Mouse (Mus musculus): ENCODE measurements at regions not wholly inside any gene's neighbourhood (a gene's known extent, or its start where the extent isn't known, plus 50 kb on each side); places are given as distances from the start of the nearest gene placed in this dataset.
"Not testable (repeated sequence)": the region's sequence is repeated elsewhere in the genome, so short reads cannot be mapped to it uniquely, and the experiment has no call there.

DNA sequence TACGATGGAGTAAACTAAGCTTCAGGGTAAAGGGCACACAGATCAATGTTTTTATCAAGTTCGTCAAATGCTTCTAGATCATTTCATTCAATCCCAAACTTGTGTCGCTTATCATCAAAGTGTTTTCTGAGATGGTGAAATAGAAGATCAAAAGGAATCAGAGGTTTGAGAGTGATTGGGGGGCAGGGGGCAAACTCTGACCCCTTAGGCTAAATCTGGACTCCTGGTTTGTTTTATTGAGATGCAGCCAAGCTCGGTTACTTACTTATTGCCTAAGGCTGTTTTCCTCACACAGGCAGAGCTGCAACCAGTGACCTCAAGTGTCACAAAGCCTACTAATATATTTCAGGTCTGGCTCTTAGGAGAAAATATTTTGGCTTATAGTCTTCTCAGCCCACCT lies 94.3 kb downstream of the Dusp6 start:
- Histone ChIP-seq H3K9ac (ENCODE audit: low read depth, poor library complexity, severe bottlenecking) (no peak overlapping the region), H3K4me3 (ENCODE audit: low read depth, low read length) (no peak overlapping the region), H3K9me3 (replicated peaks; ENCODE audit: control insufficient read depth, insufficient read depth, low read length, poor library complexity, severe bottlenecking) (no peaks in the 10 kb centered on the region), H3K4me1 (ENCODE audit: control insufficient read depth, insufficient read depth, low read length) (peaks cover 4% of the 10 kb centered on the region), H3K36me3 (ENCODE audit: control insufficient read depth, insufficient read depth, low read length, poor library complexity, severe bottlenecking) (no peaks in the 10 kb centered on the region), H3K27me3 (ENCODE audit: control insufficient read depth, insufficient read depth, low read length, poor library complexity, severe bottlenecking) (no peaks in the 10 kb centered on the region), H3K27ac (ENCODE audit: insufficient read depth, low read length) (no peak overlapping the region)
- TF ChIP-seq CTCF (IDR thresholded peaks at IDR 0.05; ENCODE audit: low read depth, low read length) (no peak), EP300 (IDR thresholded peaks at IDR 0.05; ENCODE audit: insufficient read depth, low read depth, low read length) (no peak), POLR2A (IDR thresholded peaks at IDR 0.05; ENCODE audit: insufficient read depth, low read length) (no peak)

GRCm38 (mm10) chr10:99358256-99358655 lies 95.2 kb downstream of the Dusp6 start:
- Histone ChIP-seq H3K36me3 (ENCODE audit: control insufficient read depth, insufficient read depth, low read length, poor library complexity, severe bottlenecking) (no peaks in the 10 kb centered on the region), H3K4me3 (ENCODE audit: low read depth, low read length) (no peak overlapping the region), H3K27ac (ENCODE audit: insufficient read depth, low read length) (no peak overlapping the region), H3K4me1 (ENCODE audit: control insufficient read depth, insufficient read depth, low read length) (peaks cover 4% of the 10 kb centered on the region), H3K9me3 (replicated peaks; ENCODE audit: control insufficient read depth, insufficient read depth, low read length, poor library complexity, severe bottlenecking) (no peaks in the 10 kb centered on the region), H3K27me3 (ENCODE audit: control insufficient read depth, insufficient read depth, low read length, poor library complexity, severe bottlenecking) (no peaks in the 10 kb centered on the region), H3K9ac (ENCODE audit: low read depth, poor library complexity, severe bottlenecking) (no peak overlapping the region)
- TF ChIP-seq CTCF (IDR thresholded peaks at IDR 0.05; ENCODE audit: low read depth, low read length) (no peak), EP300 (IDR thresholded peaks at IDR 0.05; ENCODE audit: insufficient read depth, low read depth, low read length) (no peak), POLR2A (IDR thresholded peaks at IDR 0.05; ENCODE audit: insufficient read depth, low read length) (no peak)

DNA sequence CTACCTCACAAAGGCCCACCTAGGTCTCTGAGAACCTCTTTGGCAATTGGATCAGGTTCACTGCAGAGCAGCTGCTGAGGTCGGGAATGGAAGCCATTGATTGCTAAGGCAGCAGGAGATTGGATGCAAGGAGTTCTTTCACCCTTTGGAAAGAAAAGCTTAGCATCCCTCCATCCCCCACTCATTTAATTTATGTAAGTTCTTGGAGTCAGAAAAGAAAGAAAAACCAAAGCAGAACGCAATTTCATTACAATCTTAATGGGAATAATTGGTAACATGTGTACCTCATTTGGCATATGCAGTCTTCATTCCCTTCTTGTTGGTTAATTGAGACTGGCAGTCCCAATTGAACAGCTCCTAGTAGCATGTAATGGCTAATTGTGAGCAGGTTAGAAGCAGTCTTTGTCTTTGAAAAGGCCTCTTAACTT lies 96.4 kb downstream of the Dusp6 start:
- no peaks in the 10 kb centered on the region for H3K36me3 ChIP-seq (ENCODE audit: control insufficient read depth, insufficient read depth, low read length, poor library complexity, severe bottlenecking)
- 0 out of 2 replicates have a peak, but pooled peaks cover 2% of the 10 kb centered on the region for H3K9me3 ChIP-seq (replicated peaks; ENCODE audit: control insufficient read depth, insufficient read depth, low read length, poor library complexity, severe bottlenecking)
- H3K4me3 ChIP-seq (ENCODE audit: low read depth, low read length): no peak overlapping the region
- no peak overlapping the region for H3K27ac ChIP-seq (ENCODE audit: insufficient read depth, low read length)
- TF ChIP-seq EP300 (IDR thresholded peaks at IDR 0.05; ENCODE audit: insufficient read depth, low read depth, low read length): no peak
- TF ChIP-seq CTCF (IDR thresholded peaks at IDR 0.05; ENCODE audit: low read depth, low read length): no peak
- no peak overlapping the region for H3K9ac ChIP-seq (ENCODE audit: low read depth, poor library complexity, severe bottlenecking)
- H3K27me3 ChIP-seq (ENCODE audit: control insufficient read depth, insufficient read depth, low read length, poor library complexity, severe bottlenecking): no peaks in the 10 kb centered on the region
- H3K4me1 ChIP-seq (ENCODE audit: control insufficient read depth, insufficient read depth, low read length): peaks cover 1% of the 10 kb centered on the region

- not testable (repeated sequence) for H3K9me3 ChIP-seq (replicated peaks; ENCODE audit: control insufficient read depth, insufficient read depth, low read length, poor library complexity, severe bottlenecking); H3K27ac ChIP-seq (ENCODE audit: insufficient read depth, low read length); H3K4me3 ChIP-seq (ENCODE audit: low read depth, low read length); H3K27me3 ChIP-seq (ENCODE audit: control insufficient read depth, insufficient read depth, low read length, poor library complexity, severe bottlenecking); H3K9ac ChIP-seq (ENCODE audit: low read depth, poor library complexity, severe bottlenecking); H3K36me3 ChIP-seq (ENCODE audit: control insufficient read depth, insufficient read depth, low read length, poor library complexity, severe bottlenecking); H3K4me1 ChIP-seq (ENCODE audit: control insufficient read depth, insufficient read depth, low read length)
Measured at GRCm38 (mm10) chr10:99360601-99361000, 97.6 kb downstream of the Dusp6 start.

DNA sequence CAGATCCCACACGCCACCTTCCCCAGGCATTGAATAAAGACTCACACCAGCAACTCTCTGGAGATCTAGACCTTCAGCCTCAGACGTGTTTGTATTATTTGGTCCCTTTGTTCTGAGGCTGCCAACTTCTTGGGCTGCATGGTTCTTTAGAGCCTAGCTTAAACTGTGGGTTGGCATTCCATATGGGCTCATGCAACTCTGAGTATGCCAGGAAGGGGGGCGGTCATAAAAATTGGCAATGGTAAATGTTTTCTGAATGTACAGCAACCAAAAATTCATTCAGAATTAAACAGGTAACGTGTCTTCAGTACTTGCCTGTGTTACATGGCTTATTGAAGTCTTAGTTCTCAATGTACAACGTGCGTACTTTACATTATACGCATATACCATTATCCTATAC lies 103.1 kb downstream of the Dusp6 start:
- no peak for TF ChIP-seq CTCF (IDR thresholded peaks at IDR 0.05; ENCODE audit: low read depth, low read length)
- TF ChIP-seq POLR2A (IDR thresholded peaks at IDR 0.05; ENCODE audit: insufficient read depth, low read length): no peak
- no peak for TF ChIP-seq EP300 (IDR thresholded peaks at IDR 0.05; ENCODE audit: insufficient read depth, low read depth, low read length)
- no peaks in the 10 kb centered on the region for H3K4me1 ChIP-seq (ENCODE audit: control insufficient read depth, insufficient read depth, low read length)
- no peaks in the 10 kb centered on the region for H3K36me3 ChIP-seq (ENCODE audit: control insufficient read depth, insufficient read depth, low read length, poor library complexity, severe bottlenecking)
- H3K9me3 ChIP-seq (replicated peaks; ENCODE audit: control insufficient read depth, insufficient read depth, low read length, poor library complexity, severe bottlenecking): peaks cover 6% of the 10 kb centered on the region; the same call in 1 of the 2 replicates
- H3K27me3 ChIP-seq (ENCODE audit: control insufficient read depth, insufficient read depth, low read length, poor library complexity, severe bottlenecking): no peaks in the 10 kb centered on the region
- no peak overlapping the region for H3K9ac ChIP-seq (ENCODE audit: low read depth, poor library complexity, severe bottlenecking)
- no peak overlapping the region for H3K4me3 ChIP-seq (ENCODE audit: low read depth, low read length)
- no peak overlapping the region for H3K27ac ChIP-seq (ENCODE audit: insufficient read depth, low read length)

- Histone ChIP-seq H3K9ac (ENCODE audit: low read depth, poor library complexity, severe bottlenecking) (no peak overlapping the region), H3K27me3 (ENCODE audit: control insufficient read depth, insufficient read depth, low read length, poor library complexity, severe bottlenecking) (no peaks in the 10 kb centered on the region), H3K27ac (ENCODE audit: insufficient read depth, low read length) (no peak overlapping the region), H3K36me3 (ENCODE audit: control insufficient read depth, insufficient read depth, low read length, poor library complexity, severe bottlenecking) (no peaks in the 10 kb centered on the region), H3K9me3 (replicated peaks; ENCODE audit: control insufficient read depth, insufficient read depth, low read length, poor library complexity, severe bottlenecking) (peaks cover 6% of the 10 kb centered on the region; the same call in 1 of the 2 replicates), H3K4me1 (ENCODE audit: control insufficient read depth, insufficient read depth, low read length) (no peaks in the 10 kb centered on the region), H3K4me3 (ENCODE audit: low read depth, low read length) (no peak overlapping the region)
- TF ChIP-seq CTCF (IDR thresholded peaks at IDR 0.05; ENCODE audit: low read depth, low read length) (no peak), POLR2A (IDR thresholded peaks at IDR 0.05; ENCODE audit: insufficient read depth, low read length) (no peak), EP300 (IDR thresholded peaks at IDR 0.05; ENCODE audit: insufficient read depth, low read depth, low read length) (no peak)
Measured at GRCm38 (mm10) chr10:99367757-99368156, 104.7 kb downstream of the Dusp6 start.

Measured in ES-Bruce4 (cell line).